ENCODE assay signal across 8 mouse cellular contexts in genomic region chr11:120712771-120713568, GRCm38 (mm10). TPM values are rescaled to one million over a fixed set of nuclear protein-coding genes. Genes with fewer than 3 reads are reported as not detected.
A peak's percentile ranks its signal among the peaks of the same experiment; 100 is the strongest.
DNase-seq lines count a peak whose midpoint lies in the region; ATAC-seq and TF ChIP-seq lines count a peak whose summit lies in the region.

No protein-coding gene starts in this region.

- DNase-seq in B cell, adult 2 months = peak; percentile 68 to 71
- DNase-seq in ES-E14 (ENCODE audit: low read depth, low spot score) = no peak
- DNase-seq in cerebellum, postnatal 25 days = peak; percentile 59 to 74
- DNase-seq in heart, adult 18-20 months = peak; percentile 48 to 72
- DNase-seq in lung, adult 2 months = peak; percentile 64

- no peaks in the 10 kb centered on the region for H3K9me3 ChIP-seq in ES-E14 (ENCODE audit: control insufficient read depth, insufficient read depth, low read depth, low read length)
- H3K9me3 ChIP-seq in intestine, postnatal 0 days (ENCODE audit: control insufficient read depth) = no peaks in the 10 kb centered on the region

- no peak for TF ChIP-seq POLR2A in lung, adult 2 months (IDR thresholded peaks at IDR 0.05; ENCODE audit: borderline replicate concordance, extremely low read depth, low read depth, low read length)

- peak; percentile 17 for ATAC-seq in intestine, postnatal 0 days
- peak; percentile 17; the same call in 1 of the 2 replicates for ATAC-seq in neutrophil, adult 5-6 weeks (ENCODE audit: extremely low read depth, insufficient number of reproducible peaks, low FRiP score, poor library complexity, severe bottlenecking)
- no peak for ATAC-seq in monocyte, adult 5-6 weeks (replicated peaks; ENCODE audit: insufficient number of reproducible peaks, low FRiP score, low TSS enrichment, poor library complexity, severe bottlenecking)

- in situ Hi-C loops in ES-E14 (cut with MboI; ENCODE audit: low sequenced_read_pairs in 2 of 2, unreplicated experiment in 2 of 2) = no loop called here

- H3K27me3 ChIP-seq in intestine, postnatal 0 days (replicated peaks; ENCODE audit: control insufficient read depth, insufficient read depth, low read length) = no peaks in the 10 kb centered on the region

- peaks cover 1 to 19% of the 10 kb centered on the region in 2 experiments; a peak in 3 of 4 replicates for H3K4me1 ChIP-seq in ES-E14 (ENCODE audit: control insufficient read depth in 2 of 2, insufficient read depth in 2 of 2, low read length in 2 of 2, poor library complexity in 1 of 2)
- peaks cover 7% of the 10 kb centered on the region for H3K4me1 ChIP-seq in intestine, postnatal 0 days (replicated peaks; ENCODE audit: control insufficient read depth, insufficient read depth, low read length)
- peaks cover 14% of the 10 kb centered on the region; the same call in 1 of the 2 replicates for H3K4me1 ChIP-seq in lung, adult 2 months (ENCODE audit: control insufficient read depth, insufficient read depth, low read length)

- H3K27ac ChIP-seq in ES-E14 (ENCODE audit: insufficient read depth, low read depth, low read length, poor library complexity, severe bottlenecking) = no peak overlapping the region
- peak overlapping the region; percentile 64 for H3K27ac ChIP-seq in intestine, postnatal 0 days (ENCODE audit: low read depth, low read length)

- peak overlapping the region; percentile 96 for H3K4me2 ChIP-seq in intestine, postnatal 0 days (replicated peaks; ENCODE audit: low read depth)

- peak overlapping the region; percentile 76 to 96 for H3K4me3 ChIP-seq in ES-E14 (ENCODE audit: insufficient read depth in 1 of 2, low read depth in 1 of 2, low read length in 2 of 2, poor library complexity in 1 of 2, severe bottlenecking in 1 of 2)
- H3K4me3 ChIP-seq in intestine, postnatal 0 days (ENCODE audit: low read depth, low read length) = peak overlapping the region; percentile 56
- H3K4me3 ChIP-seq in lung, adult 2 months (replicated peaks; ENCODE audit: extremely low read depth, low read depth, low read length) = peak overlapping the region; percentile 84

- WGBS in intestine, postnatal 0 days = under 1% methylated on average over 37 of the region's 38 CpGs
- WGBS in lung, adult 2 months = under 1% methylated on average over 38 of the region's 38 CpGs

- H3K36me3 ChIP-seq in ES-E14 (ENCODE audit: control insufficient read depth, insufficient read depth, low read length, poor library complexity, severe bottlenecking) = peaks cover 25% of the 10 kb centered on the region
- H3K36me3 ChIP-seq in intestine, postnatal 0 days (ENCODE audit: control insufficient read depth, insufficient read depth) = peaks cover 40% of the 10 kb centered on the region

- peak; percentile 88 for TF ChIP-seq CTCF in intestine, postnatal 0 days (IDR thresholded peaks at IDR 0.05; ENCODE audit: low read depth)
- peak; percentile 47 for TF ChIP-seq CTCF in lung, adult 2 months (IDR thresholded peaks at IDR 0.05; ENCODE audit: insufficient read depth, low read length)

- peak overlapping the region; percentile 74 for H3K9ac ChIP-seq in ES-E14 (ENCODE audit: insufficient read depth, low read depth, low read length, poor library complexity, severe bottlenecking)
- peak overlapping the region; percentile 61 for H3K9ac ChIP-seq in intestine, postnatal 0 days (ENCODE audit: low read depth, low read length)

TF ChIP-seq in ES-E14, 5 proteins besides CTCF, POLR2A, EP300 and RAD21:
- TF ChIP-seq CHD2 (IDR thresholded peaks at IDR 0.05; ENCODE audit: low read depth, low read length) (no peak), HCFC1 (IDR thresholded peaks at IDR 0.05; ENCODE audit: borderline replicate concordance, insufficient read depth, low read length) (peak; percentile 23; the same call in 1 of the 2 replicates)

RNA-seq across cellular contexts. Expression of gene Cenpx, which starts 0.6 kb away (rescaled TPM):
- 53.9 TPM in 2 replicates for total RNA-seq in ES-E14 (2012; rRNA removed)
- total RNA-seq in heart, adult 18-20 months (2021) = 10 to 100 TPM; 32.5 to 34.2 TPM
- 127 and 131 TPM in 2 replicates for polyA plus RNA-seq in intestine, postnatal 0 days (2015; fragmentation: Nextera tagmentation; extraction: Ambion mirVana)
- polyA plus RNA-seq in lung, adult 2 months (2012; rRNA removed) = 68.0 and 69.1 TPM in 2 replicates
- total RNA-seq in neutrophil, adult 5-6 weeks (2017) = 24.2 and 44.7 TPM in 2 replicates
- total RNA-seq in monocyte, adult 5-6 weeks (2017) = 27.0 to 58.3 TPM (median 41.9 TPM) in 3 replicates

RNA-seq across cellular contexts. Expression of gene Lrrc45, which starts 0.8 kb away (rescaled TPM):
- 30.3 and 65.0 TPM in 2 replicates for total RNA-seq in ES-E14 (2012; rRNA removed)
- total RNA-seq in heart, adult 18-20 months (2021) = 1 to 10 TPM; 3.8 to 4.3 TPM
- 13.5 and 14.5 TPM in 2 replicates for polyA plus RNA-seq in intestine, postnatal 0 days (2015; fragmentation: Nextera tagmentation; extraction: Ambion mirVana)
- 35.6 and 40.1 TPM in 2 replicates for polyA plus RNA-seq in lung, adult 2 months (2012; rRNA removed)
- total RNA-seq in neutrophil, adult 5-6 weeks (2017) = 47.1 and 47.6 TPM in 2 replicates
- total RNA-seq in monocyte, adult 5-6 weeks (2017) = 39.7 to 45.3 TPM (median 41.0 TPM) in 3 replicates

RNA-seq across cellular contexts. Expression of gene Rac3, which starts 8.3 kb away (rescaled TPM):
- 20.1 and 34.3 TPM in 2 replicates for total RNA-seq in ES-E14 (2012; rRNA removed)
- total RNA-seq in heart, adult 18-20 months (2021) = 1 to 10 TPM; 1.1 to 1.3 TPM
- 9.0 TPM in 2 replicates for polyA plus RNA-seq in intestine, postnatal 0 days (2015; fragmentation: Nextera tagmentation; extraction: Ambion mirVana)
- 62.0 and 76.8 TPM in 2 replicates for polyA plus RNA-seq in lung, adult 2 months (2012; rRNA removed)
- total RNA-seq in neutrophil, adult 5-6 weeks (2017) = 0.98 TPM in 1 of 2 replicates, not detected in the other
- 7.1 to 9.7 TPM in 2 of 3 replicates, not detected in the other for total RNA-seq in monocyte, adult 5-6 weeks (2017)

RNA-seq across cellular contexts. Expression of gene Dcxr, which starts 14.1 kb away (rescaled TPM):
- total RNA-seq in ES-E14 (2012; rRNA removed) = 43.6 and 66.6 TPM in 2 replicates
- total RNA-seq in heart, adult 18-20 months (2021) = 10 to 100 TPM; 16.6 to 16.7 TPM
- polyA plus RNA-seq in intestine, postnatal 0 days (2015; fragmentation: Nextera tagmentation; extraction: Ambion mirVana) = 81.1 and 88.6 TPM in 2 replicates
- polyA plus RNA-seq in lung, adult 2 months (2012; rRNA removed) = 326 and 340 TPM in 2 replicates
- 6.8 and 8.1 TPM in 2 replicates for total RNA-seq in neutrophil, adult 5-6 weeks (2017)
- total RNA-seq in monocyte, adult 5-6 weeks (2017) = 14.8 to 32.2 TPM (median 23.8 TPM) in 3 replicates

RNA-seq across cellular contexts. Expression of gene Cbr2, which starts 18.9 kb away (rescaled TPM):
- total RNA-seq in ES-E14 (2012; rRNA removed) = not detected in 2 replicates
- total RNA-seq in heart, adult 18-20 months (2021) = 10 to 100 TPM; 20.9 to 82.2 TPM
- polyA plus RNA-seq in intestine, postnatal 0 days (2015; fragmentation: Nextera tagmentation; extraction: Ambion mirVana) = 1.2 and 1.6 TPM in 2 replicates
- polyA plus RNA-seq in lung, adult 2 months (2012; rRNA removed) = 13,780 and 14,250 TPM in 2 replicates
- total RNA-seq in neutrophil, adult 5-6 weeks (2017) = 0.81 TPM in 1 of 2 replicates, not detected in the other
- total RNA-seq in monocyte, adult 5-6 weeks (2017) = 2.0 TPM in 1 of 3 replicates, not detected in the others
